Mouse (Mus musculus): ENCODE data around the gene Rpl22.

Gene Rpl22

GRCm38 (mm10) chr4:152296874-152297861 is 28.4 kb upstream of the Rpl22 start, which contains the start of gene Icmt:
Icmt (plus strand) TSS chr4:152297227.
- peak; percentile 99 for DNase-seq (ENCODE audit: low read depth)

- no peak for DNase-seq (ENCODE audit: low read depth)
Observed at GRCm38 (mm10) chr4:152298836-152299235, 26.7 kb upstream of the Rpl22 start.

DNA sequence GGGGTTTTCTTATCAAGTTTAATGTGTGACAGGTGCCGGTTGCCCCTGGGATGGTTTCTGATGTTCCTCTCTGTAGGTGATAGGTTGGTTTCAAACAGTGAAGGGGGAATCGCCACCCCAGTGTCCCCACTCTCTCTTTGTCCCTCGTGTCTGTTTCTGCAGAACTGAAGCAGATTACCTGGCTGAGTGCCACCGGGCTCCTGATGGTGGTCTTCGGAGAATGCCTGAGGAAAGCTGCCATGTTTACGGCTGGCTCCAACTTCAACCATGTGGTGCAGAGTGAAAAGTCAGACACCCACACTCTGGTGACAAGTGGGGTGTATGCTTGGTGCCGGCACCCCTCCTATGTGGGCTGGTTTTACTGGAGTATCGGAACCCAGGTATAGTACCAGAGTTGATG is 25.2 kb upstream of the Rpl22 start:
- DNase-seq (ENCODE audit: low read depth), result no peak

GRCm38 (mm10) chr4:152302012-152302411 is 23.5 kb upstream of the Rpl22 start:
- no peak for DNase-seq (ENCODE audit: low read depth)

DNA sequence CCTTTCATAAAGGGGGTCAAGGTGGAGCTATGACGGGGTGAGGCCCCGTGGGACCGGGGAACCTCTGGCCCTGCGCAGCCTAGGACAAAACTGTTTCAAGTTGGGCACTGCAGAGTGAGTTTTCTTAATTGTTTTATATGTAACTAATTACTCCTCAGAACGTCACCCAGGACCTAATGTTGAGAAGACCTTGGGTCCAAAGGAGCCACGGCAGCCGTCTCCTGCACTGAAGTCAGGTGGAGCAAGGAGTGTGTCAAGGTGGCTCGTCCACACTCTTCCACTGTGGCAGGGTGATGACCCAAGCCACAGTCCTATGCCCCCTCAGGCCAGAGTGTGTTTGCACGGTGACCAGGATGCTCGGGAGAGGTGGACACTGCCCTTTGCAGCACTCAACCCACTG is 22.4 kb upstream of the Rpl22 start:
- no peak for DNase-seq (ENCODE audit: low read depth)

GRCm38 (mm10) chr4:152304685-152305084 is 20.9 kb upstream of the Rpl22 start:
- no peak for DNase-seq (ENCODE audit: low read depth)

- no peak for DNase-seq (ENCODE audit: low read depth)
Observed at GRCm38 (mm10) chr4:152305991-152306390, 19.6 kb upstream of the Rpl22 start.

DNA sequence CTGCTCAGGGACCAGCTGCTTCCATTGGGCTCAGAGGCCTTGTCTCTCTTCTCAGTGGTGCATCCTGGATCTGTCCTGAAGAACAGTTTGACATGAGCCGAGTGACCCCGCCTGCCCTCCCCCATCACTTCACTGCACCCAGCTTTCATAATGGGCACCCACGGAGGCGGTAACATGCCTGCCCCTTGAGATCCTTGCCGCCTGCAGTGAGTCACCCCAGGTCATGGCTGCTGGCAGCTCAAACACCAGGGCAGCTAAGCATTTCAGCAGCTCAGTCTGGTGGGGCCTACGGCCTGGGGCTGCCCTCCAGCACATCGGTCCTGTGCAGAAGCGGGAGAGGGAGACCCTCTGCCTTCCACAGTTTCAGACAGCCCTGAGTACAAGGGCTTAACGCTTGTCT is 18.0 kb upstream of the Rpl22 start:
- DNase-seq (ENCODE audit: low read depth), result no peak

GRCm38 (mm10) chr4:152312186-152312585 is 13.4 kb upstream of the Rpl22 start:
- no peak for DNase-seq (ENCODE audit: low read depth)

DNA sequence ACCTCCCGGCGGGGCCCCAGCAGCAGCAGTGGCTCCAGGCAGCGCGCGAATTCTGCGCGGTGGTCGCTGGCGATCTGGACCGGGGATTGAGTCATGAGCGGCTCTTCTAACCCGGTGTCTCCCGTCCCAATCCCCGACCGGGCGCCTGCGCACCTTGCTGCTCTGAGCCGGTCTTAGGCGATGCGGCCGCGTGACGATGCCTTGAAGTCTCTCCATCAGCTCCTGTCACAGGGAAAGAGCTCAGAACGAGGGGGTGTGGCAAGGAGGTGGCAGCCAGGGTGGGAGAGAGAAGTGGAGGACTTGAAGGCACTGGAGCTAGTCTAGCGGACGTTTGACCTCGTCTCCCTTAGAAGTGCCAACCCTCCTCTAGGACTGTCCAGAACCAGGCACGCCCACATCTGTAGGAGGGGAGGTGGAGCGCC is 12.3 kb upstream of the Rpl22 start:
- no peak for DNase-seq (ENCODE audit: low read depth)

DNA sequence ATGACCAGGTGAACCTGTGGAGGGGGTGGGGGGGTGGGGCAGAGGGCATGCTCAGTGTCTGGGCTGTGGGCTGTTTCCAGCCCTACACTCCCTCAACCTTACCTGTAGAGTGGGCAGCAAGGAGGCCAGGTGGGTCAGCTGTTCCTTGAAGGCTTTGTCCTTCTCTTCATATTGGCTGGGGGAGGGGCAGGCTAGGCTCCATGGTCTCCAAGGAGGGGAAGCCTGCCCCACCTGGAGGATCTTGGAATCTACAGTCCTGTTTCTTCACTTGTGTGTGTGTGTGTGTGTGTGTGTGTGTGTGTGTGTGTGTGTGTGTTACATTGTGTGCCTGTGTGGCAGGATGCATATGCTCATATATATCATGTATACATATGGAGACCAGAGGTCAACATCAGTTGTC is 11.6 kb upstream of the Rpl22 start:
- peak; percentile 60 for DNase-seq (ENCODE audit: low read depth)

GRCm38 (mm10) chr4:152315498-152316213 is 9.9 kb upstream of the Rpl22 start:
- DNase-seq (ENCODE audit: low read depth), result no peak

GRCm38 (mm10) chr4:152317631-152318033 is 7.9 kb upstream of the Rpl22 start:
- no peak for DNase-seq (ENCODE audit: low read depth)

GRCm38 (mm10) chr4:152318517-152319234 is 6.9 kb upstream of the Rpl22 start, which contains the start of gene Rnf207:
Rnf207 (minus strand) TSS chr4:152318993.
- peak; percentile 80 for DNase-seq (ENCODE audit: low read depth)

GRCm38 (mm10) chr4:152321464-152321863 is 4.1 kb upstream of the Rpl22 start:
- no peak for DNase-seq (ENCODE audit: low read depth)

GRCm38 (mm10) chr4:152324641-152325562 is 640 bp upstream of the Rpl22 start:
- DNase-seq (ENCODE audit: low read depth), result peak; percentile 59

DNA sequence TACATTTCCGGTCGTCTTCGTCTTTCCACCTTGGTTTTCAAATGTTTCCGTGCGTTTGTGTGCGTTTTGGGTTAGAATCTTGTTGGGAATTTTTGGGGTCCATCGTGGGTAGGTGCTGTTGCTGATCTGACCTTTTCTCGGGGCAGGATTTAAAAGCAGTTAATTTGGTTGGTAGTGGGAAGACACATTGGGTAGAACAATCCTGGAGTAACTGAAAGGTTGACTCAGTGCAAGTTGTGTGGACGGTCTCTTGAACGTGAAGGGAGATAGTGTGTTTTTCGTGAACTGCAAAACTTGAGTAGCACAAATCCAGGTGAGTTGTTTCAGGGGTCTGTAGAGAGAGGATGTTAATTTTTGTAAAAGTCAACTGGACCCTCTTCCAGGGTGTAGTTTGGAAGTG is 1.0 kb downstream of the Rpl22 start:
- DNase-seq (ENCODE audit: low read depth), result no peak

DNA sequence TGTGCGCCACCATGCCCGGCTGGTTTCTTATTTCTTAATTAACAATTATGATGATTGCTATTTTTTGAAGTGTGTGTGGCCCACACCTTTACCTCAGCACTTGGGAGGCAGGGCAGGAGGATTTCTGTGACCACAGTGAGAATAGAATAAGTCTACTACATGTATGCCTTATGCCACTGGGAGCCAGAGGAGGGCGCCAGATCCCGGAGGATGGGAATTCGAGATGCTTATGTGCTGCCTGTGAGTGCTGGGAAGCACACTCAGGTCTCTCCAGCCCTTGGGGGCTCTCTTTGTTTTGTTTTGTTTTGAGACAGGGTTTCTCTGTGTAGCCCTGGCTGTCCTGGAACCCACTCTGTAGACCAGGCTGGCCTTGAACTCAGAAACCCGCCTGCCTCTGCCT is 3.1 kb downstream of the Rpl22 start:
- DNase-seq (ENCODE audit: low read depth), result peak; percentile 71

DNA sequence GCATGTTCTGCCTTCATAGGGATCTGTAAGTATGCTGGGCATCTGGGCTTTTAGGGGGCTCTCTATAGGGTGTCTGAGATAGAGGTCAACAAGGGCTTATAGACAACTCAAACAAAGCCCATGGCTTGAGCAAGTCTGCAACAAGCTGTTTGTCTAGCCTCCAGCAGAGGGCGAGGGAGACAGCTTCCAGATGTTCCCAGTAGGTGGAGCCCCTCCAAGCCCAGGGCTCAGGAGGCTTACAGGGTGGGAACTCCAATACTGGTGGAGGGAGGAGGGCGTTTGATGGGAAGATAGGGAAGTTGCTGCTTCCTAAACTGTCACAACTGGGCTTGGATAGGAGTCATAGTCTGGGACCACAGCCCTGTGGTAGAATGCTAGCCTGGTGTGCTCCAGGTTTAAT is 7.4 kb downstream of the Rpl22 start:
- peak; percentile 87 for DNase-seq (ENCODE audit: low read depth)

- no peak for DNase-seq (ENCODE audit: low read depth)
Observed at GRCm38 (mm10) chr4:152333587-152333986, 8.0 kb downstream of the Rpl22 start.

- no peak for DNase-seq (ENCODE audit: low read depth)
Observed at GRCm38 (mm10) chr4:152337772-152338171, 12.2 kb downstream of the Rpl22 start.

Data from NIH3T3 (cell line).